ENCODE assay signal across 9 mouse cellular contexts in genomic region chr11:96003100-96003900, GRCm38 (mm10). TPM values are rescaled to one million over a fixed set of nuclear protein-coding genes. Genes with fewer than 3 reads are reported as not detected.
DNase-seq lines count a peak whose midpoint lies in the region; ATAC-seq and TF ChIP-seq lines count a peak whose summit lies in the region.
"Had no signal": no experiment of that assay in that cellular context is flagged by ENCODE, and none has a peak within 500 bp of the region (broad histone marks: within the 10 kb centered on the region; RNA-seq: fewer than 3 reads in every experiment).

No protein-coding gene starts in this region.

- peaks cover 4 to 13% of the 10 kb centered on the region in 2 experiments for H3K4me1 ChIP-seq in ES-E14 (ENCODE audit: control insufficient read depth in 2 of 2, insufficient read depth in 2 of 2, low read length in 2 of 2, poor library complexity in 1 of 2)
- H3K4me1 ChIP-seq in hindbrain, embryonic 13.5 days (replicated peaks), result peaks cover 27% of the 10 kb centered on the region
- peaks cover 23% of the 10 kb centered on the region for H3K4me1 ChIP-seq in midbrain, embryonic 11.5 days (ENCODE audit: control insufficient read depth, insufficient read depth, low read length)

- intact Hi-C loops in left cerebral cortex, adult 2 months (cut with DNase I), result loop anchor here (5.0 to 10.0 kb wide), 3 partner anchors 86 to 858 kb away; partner anchors contain the start of genes Dlx4 and Hoxb4

- under 1% methylated on average over 12 of the region's 12 CpGs for WGBS in hindbrain, embryonic 13.5 days
- WGBS in midbrain, embryonic 11.5 days, result 1% methylated on average over 12 of the region's 12 CpGs

- peak overlapping the region; percentile 60; the same call in 1 of the 2 replicates for H3K9ac ChIP-seq in ES-E14 (ENCODE audit: insufficient read depth, low read depth, low read length, poor library complexity, severe bottlenecking)
- H3K9ac ChIP-seq in hindbrain, embryonic 13.5 days, result peak overlapping the region; percentile 69
- peak overlapping the region; percentile 100 for H3K9ac ChIP-seq in midbrain, embryonic 11.5 days (ENCODE audit: low read length)

- peak overlapping the region; percentile 77 for H3K4me2 ChIP-seq in hindbrain, embryonic 13.5 days
- peak overlapping the region; percentile 72 for H3K4me2 ChIP-seq in midbrain, embryonic 11.5 days

- TF ChIP-seq POLR2A in brain, embryonic 14.5 days (IDR thresholded peaks at IDR 0.05; ENCODE audit: borderline replicate concordance, extremely low read depth, insufficient read depth, insufficient read length, poor library complexity, severe bottlenecking), result no peak

- TF ChIP-seq CTCF in brain, embryonic 14.5 days (IDR thresholded peaks at IDR 0.05; ENCODE audit: borderline replicate concordance, extremely low read depth, insufficient read depth, insufficient read length), result no peak
- TF ChIP-seq CTCF in left cerebral cortex, adult 2 months (IDR thresholded peaks at IDR 0.05), result no peak

- H3K27ac ChIP-seq in ES-E14 (ENCODE audit: insufficient read depth, low read depth, low read length, poor library complexity, severe bottlenecking), result peak overlapping the region; percentile 8; the same call in 1 of the 2 replicates
- H3K27ac ChIP-seq in hindbrain, embryonic 13.5 days, result peak overlapping the region; percentile 69
- peak overlapping the region; percentile 31 for H3K27ac ChIP-seq in midbrain, embryonic 11.5 days (ENCODE audit: low read depth, low read length)
- H3K27ac ChIP-seq in left cerebral cortex, adult 2 months, result no peak overlapping the region

- peaks cover 11% of the 10 kb centered on the region for H3K36me3 ChIP-seq in ES-E14 (ENCODE audit: control insufficient read depth, insufficient read depth, low read length, poor library complexity, severe bottlenecking)
- no peaks in the 10 kb centered on the region for H3K36me3 ChIP-seq in hindbrain, embryonic 13.5 days
- H3K36me3 ChIP-seq in midbrain, embryonic 11.5 days (ENCODE audit: control insufficient read depth, insufficient read depth, low read length), result no peaks in the 10 kb centered on the region

- no peak for DNase-seq in ES-E14 (ENCODE audit: low read depth, low spot score)
- peak; percentile 78 for DNase-seq in brain, embryonic 14.5 days (ENCODE audit: low read depth)
- peak; percentile 93 for DNase-seq in midbrain, embryonic 11.5 days (ENCODE audit: low spot score, missing footprints)
- DNase-seq in left cerebral cortex, adult 2 months (ENCODE audit: extremely low spot score in 1 of 2, low spot score in 2 of 2), result no peak
- DNase-seq in right cerebral cortex, adult 2 months (ENCODE audit: low spot score in 2 of 2), result no peak
- DNase-seq in spleen, postnatal 14 days (ENCODE audit: low spot score in 2 of 2), result no peak

- ATAC-seq in hindbrain, embryonic 13.5 days (ENCODE audit: low FRiP score), result no peak
- ATAC-seq in midbrain, embryonic 11.5 days (ENCODE audit: low FRiP score), result no peak

- no peaks in the 10 kb centered on the region for H3K27me3 ChIP-seq in hindbrain, embryonic 13.5 days
- H3K27me3 ChIP-seq in midbrain, embryonic 11.5 days (ENCODE audit: control insufficient read depth, insufficient read depth, low read length), result no peaks in the 10 kb centered on the region

- no peaks in the 10 kb centered on the region for H3K9me3 ChIP-seq in ES-E14 (ENCODE audit: control insufficient read depth, insufficient read depth, low read depth, low read length)
- no peaks in the 10 kb centered on the region for H3K9me3 ChIP-seq in hindbrain, embryonic 13.5 days
- H3K9me3 ChIP-seq in midbrain, embryonic 11.5 days (ENCODE audit: control insufficient read depth, low read length), result no peaks in the 10 kb centered on the region

- H3K4me3 ChIP-seq in ES-E14 (ENCODE audit: insufficient read depth in 1 of 2, low read depth in 1 of 2, low read length in 2 of 2, poor library complexity in 1 of 2, severe bottlenecking in 1 of 2), result peak overlapping the region; percentile 80 to 91
- H3K4me3 ChIP-seq in hindbrain, embryonic 13.5 days, result peak overlapping the region; percentile 78
- peak overlapping the region; percentile 97 for H3K4me3 ChIP-seq in midbrain, embryonic 11.5 days (ENCODE audit: low read depth, low read length)
- H3K4me3 ChIP-seq in left cerebral cortex, adult 2 months, result no peak overlapping the region

- in situ Hi-C loops in ES-E14 (cut with MboI; ENCODE audit: low sequenced_read_pairs in 2 of 2, unreplicated experiment in 2 of 2), result no loop called here

TF ChIP-seq in ES-E14, 5 proteins besides CTCF, POLR2A, EP300 and RAD21:
- TF ChIP-seq CHD2 (IDR thresholded peaks at IDR 0.05; ENCODE audit: low read depth, low read length) (no peak), MAFK (IDR thresholded peaks at IDR 0.05; ENCODE audit: insufficient read depth, low read depth, low read length) (no peak), ZC3H11A (IDR thresholded peaks at IDR 0.05; ENCODE audit: borderline replicate concordance, low read depth, low read length) (no peak), ZNF384 (IDR thresholded peaks at IDR 0.05; ENCODE audit: low read depth, low read length) (no peak), HCFC1 (IDR thresholded peaks at IDR 0.05; ENCODE audit: borderline replicate concordance, insufficient read depth, low read length) (no peak)

RNA-seq across cellular contexts. Expression of gene Igf2bp1, which starts 2.4 kb away (rescaled TPM):
- 273 and 354 TPM in 2 replicates for total RNA-seq in ES-E14 (2012; rRNA removed)
- polyA plus RNA-seq in brain, embryonic 14.5 days (2012; rRNA removed), result 11.9 and 13.4 TPM in 2 replicates
- polyA plus RNA-seq in hindbrain, embryonic 13.5 days (2015; fragmentation: Nextera tagmentation; extraction: Ambion mirVana), result 22.8 and 23.1 TPM in 2 replicates
- polyA plus RNA-seq in midbrain, embryonic 11.5 days (2014; fragmentation: Nextera tagmentation; extraction: Ambion mirVana), result 92.9 and 95.1 TPM in 2 replicates
- total RNA-seq in left cerebral cortex, adult 2 months (2021), result under 1 TPM; 0.23 to 0.45 TPM
- total RNA-seq: megakaryocyte progenitor cell, adult 5-6 weeks had no signal
- polyA plus RNA-seq: spleen, adult 2 months had no signal

RNA-seq across cellular contexts. Expression of gene Gip, which starts 21.0 kb away (rescaled TPM):
- 0.89 and 1.5 TPM in 2 replicates for total RNA-seq in ES-E14 (2012; rRNA removed)
- not detected in 2 replicates for polyA plus RNA-seq in brain, embryonic 14.5 days (2012; rRNA removed)
- polyA plus RNA-seq in hindbrain, embryonic 13.5 days (2015; fragmentation: Nextera tagmentation; extraction: Ambion mirVana), result not detected in 2 replicates
- not detected in 2 replicates for polyA plus RNA-seq in midbrain, embryonic 11.5 days (2014; fragmentation: Nextera tagmentation; extraction: Ambion mirVana)
- total RNA-seq in left cerebral cortex, adult 2 months (2021), result not detected
- total RNA-seq: megakaryocyte progenitor cell, adult 5-6 weeks had no signal
- polyA plus RNA-seq: spleen, adult 2 months had no signal

RNA-seq across cellular contexts. Expression of gene Snf8, which starts 31.4 kb away (rescaled TPM):
- 51.5 and 79.4 TPM in 2 replicates for total RNA-seq in ES-E14 (2012; rRNA removed)
- polyA plus RNA-seq in brain, embryonic 14.5 days (2012; rRNA removed), result 52.7 and 60.8 TPM in 2 replicates
- 138 and 141 TPM in 2 replicates for polyA plus RNA-seq in hindbrain, embryonic 13.5 days (2015; fragmentation: Nextera tagmentation; extraction: Ambion mirVana)
- polyA plus RNA-seq in midbrain, embryonic 11.5 days (2014; fragmentation: Nextera tagmentation; extraction: Ambion mirVana), result 36.7 and 43.0 TPM in 2 replicates
- total RNA-seq in left cerebral cortex, adult 2 months (2021), result 100 to 1,000 TPM; 102 to 103 TPM

Comparison
In these comparisons a context has a peak if more than half of its experiments do, and no peak if none do; other contexts are left out.
1. DNase-seq: peak in brain, embryonic 14.5 days (single experiment) and midbrain, embryonic 11.5 days (single experiment); none in ES-E14 (single experiment), left cerebral cortex, adult 2 months (0 of 2), right cerebral cortex, adult 2 months (0 of 2) and spleen, postnatal 14 days (0 of 2).
2. Peak in every context shown above with its lines, with median percentiles within 50 percentile points of each other: H3K9ac ChIP-seq.